Mouse (Mus musculus) heart, embryonic 12.5 days (tissue): ENCODE data around the gene Zfp386. TPM values are rescaled to one million over a fixed set of nuclear protein-coding genes. Genes with fewer than 3 reads are reported as not detected.

ENCODE experiments used
- ATAC-seq: fragments of 200-750 bp; cut with Nextera tagmentation; 2 replicates; pipeline ENCODE4 v1.8.0; 2017; ENCODE audit warnings: moderate TSS enrichment, moderate library complexity; ENCODE audit not compliant: insufficient number of reproducible peaks, low FRiP score
- H3K27ac ChIP-seq: fragments of 300-500 bp; sonication (generic); 2 replicates; pipeline ENCODE4 v1.5.1; 2016; ENCODE audit warnings: mild to moderate bottlenecking, moderate library complexity; ENCODE audit not compliant: poor library complexity, severe bottlenecking
- H3K27me3 ChIP-seq: fragments of 300-500 bp; sonication (generic); replicated peaks from 2 replicates; pipeline ENCODE4 v1.6.1; 2016; ENCODE audit warnings: mild to moderate bottlenecking, moderate library complexity
- H3K36me3 ChIP-seq: fragments of 300-500 bp; sonication (generic); 2 replicates; pipeline ENCODE4 v1.6.1; 2016; ENCODE audit warnings: mild to moderate bottlenecking, moderate library complexity
- H3K4me1 ChIP-seq: fragments of 300-500 bp; sonication (generic); replicated peaks from 2 replicates; pipeline ENCODE4 v1.6.1; 2016; ENCODE audit warnings: mild to moderate bottlenecking
- H3K4me2 ChIP-seq: fragments of 300-500 bp; sonication (generic); 2 replicates; pipeline ENCODE4 v1.6.1; 2016; ENCODE audit warnings: mild to moderate bottlenecking, moderate library complexity
- H3K4me3 ChIP-seq: fragments of 300-500 bp; sonication (generic); 2 replicates; pipeline ENCODE4 v1.5.1; 2016; ENCODE audit warnings: mild to moderate bottlenecking
- H3K9ac ChIP-seq: fragments of 300-500 bp; sonication (generic); 2 replicates; pipeline ENCODE4 v1.6.1; 2016; ENCODE audit warnings: mild to moderate bottlenecking, moderate library complexity
- H3K9me3 ChIP-seq: fragments of 300-500 bp; sonication (generic); replicated peaks from 2 replicates; pipeline ENCODE4 v1.6.1; 2016; ENCODE audit warnings: mild to moderate bottlenecking, moderate library complexity
- WGBS: fragments of 180-500 bp; shearing (Covaris S2); methylation state at CpG from one replicate; pipeline ENCODE4 v1.1.7; 2016; 5-methylcytosine and 5-hydroxymethylcytosine counted together
- polyA plus RNA-seq: library from polyadenylated mRNA; unstranded; fragments of >200 nt; fragmentation: Nextera tagmentation; extraction: Ambion mirVana; gene quantifications from 2 replicates; pipeline ENCODE4 v1.2.1, GENCODE M21; 2016

The Zfp386 gene
- polyA plus RNA-seq, 1 experiment from 2014 or later = 32.2 TPM

GRCm38 (mm10) chr12:116094765-116095555 is 47.4 kb downstream of the Zfp386 start:
- 70% methylated on average over 14 of the region's 14 CpGs for WGBS
- no peaks in the 10 kb centered on the region for H3K27me3 ChIP-seq
- no peaks in the 10 kb centered on the region for H3K9me3 ChIP-seq
- no peaks in the 10 kb centered on the region for H3K4me1 ChIP-seq
- H3K27ac ChIP-seq = no peak overlapping the region
- H3K4me3 ChIP-seq = no peak overlapping the region
- H3K36me3 ChIP-seq = no peaks in the 10 kb centered on the region
- ATAC-seq = no peak
- no peak overlapping the region for H3K9ac ChIP-seq
- H3K4me2 ChIP-seq = no peak overlapping the region

GRCm38 (mm10) chr12:116096361-116096904 is 48.9 kb downstream of the Zfp386 start:
- no peak for ATAC-seq
- no peak overlapping the region for H3K9ac ChIP-seq
- no peak overlapping the region for H3K4me3 ChIP-seq
- WGBS = 56% methylated on average over 3 of the region's 3 CpGs
- H3K4me2 ChIP-seq = no peak overlapping the region
- no peaks in the 10 kb centered on the region for H3K4me1 ChIP-seq
- no peaks in the 10 kb centered on the region for H3K36me3 ChIP-seq
- no peak overlapping the region for H3K27ac ChIP-seq
- H3K9me3 ChIP-seq = no peaks in the 10 kb centered on the region
- no peaks in the 10 kb centered on the region for H3K27me3 ChIP-seq

GRCm38 (mm10) chr12:116097166-116097565 is 49.6 kb downstream of the Zfp386 start:
- ATAC-seq = no peak
- Histone ChIP-seq H3K9ac (no peak overlapping the region), H3K27ac (no peak overlapping the region), H3K36me3 (no peaks in the 10 kb centered on the region), H3K4me1 (no peaks in the 10 kb centered on the region), H3K4me2 (no peak overlapping the region), H3K27me3 (no peaks in the 10 kb centered on the region), H3K4me3 (no peak overlapping the region), H3K9me3 (no peaks in the 10 kb centered on the region)
- WGBS = 78% methylated on average over 8 of the region's 8 CpGs

GRCm38 (mm10) chr12:116101945-116102344 is 54.4 kb downstream of the Zfp386 start:
- no peaks in the 10 kb centered on the region for H3K27me3 ChIP-seq
- no peak for ATAC-seq

GRCm38 (mm10) chr12:116109451-116110353 is 62.2 kb downstream of the Zfp386 start:
- no peak for ATAC-seq
- 67% methylated on average over 9 of the region's 9 CpGs for WGBS
- H3K4me2 ChIP-seq = no peak overlapping the region
- no peaks in the 10 kb centered on the region for H3K4me1 ChIP-seq
- H3K27ac ChIP-seq = no peak overlapping the region
- H3K36me3 ChIP-seq = no peaks in the 10 kb centered on the region
- no peaks in the 10 kb centered on the region for H3K27me3 ChIP-seq
- H3K4me3 ChIP-seq = no peak overlapping the region
- no peak overlapping the region for H3K9ac ChIP-seq
- peaks cover 14% of the 10 kb centered on the region; the same call in 1 of the 2 replicates for H3K9me3 ChIP-seq

More at GRCm38 (mm10) chr12:116101945-116102344, 54.4 kb downstream of the Zfp386 start:
- Histone ChIP-seq H3K36me3 (no peaks in the 10 kb centered on the region), H3K9ac (no peak overlapping the region), H3K4me2 (no peak overlapping the region), H3K9me3 (no peaks in the 10 kb centered on the region), H3K27ac (no peak overlapping the region), H3K4me3 (no peak overlapping the region), H3K4me1 (no peaks in the 10 kb centered on the region)
- 84% methylated on average over 2 of the region's 2 CpGs for WGBS

- H3K36me3 ChIP-seq = no peaks in the 10 kb centered on the region
- no peaks in the 10 kb centered on the region for H3K27me3 ChIP-seq
- H3K4me1 ChIP-seq = no peaks in the 10 kb centered on the region
- no peak overlapping the region for H3K4me3 ChIP-seq
- H3K27ac ChIP-seq = no peak overlapping the region
- H3K9ac ChIP-seq = no peak overlapping the region
- no peak for ATAC-seq
- 69% methylated on average over 7 of the region's 7 CpGs for WGBS
- H3K4me2 ChIP-seq = no peak overlapping the region
- H3K9me3 ChIP-seq = peaks cover 14% of the 10 kb centered on the region; the same call in 1 of the 2 replicates
Measured at GRCm38 (mm10) chr12:116111007-116111694, 63.6 kb downstream of the Zfp386 start.

Other genes with a start within 250 kb of the Zfp386 start
- 0.70 and 1.2 TPM in 2 replicates for gene Vipr2, start 30.0 kb downstream of the Zfp386 start, polyA plus RNA-seq
- gene Wdr60, start 215.3 kb downstream of the Zfp386 start, polyA plus RNA-seq = 5.0 TPM in 2 replicates
- not detected in 2 replicates for gene Gm11027, start 227.7 kb downstream of the Zfp386 start, polyA plus RNA-seq
- gene Esyt2, start 233.5 kb downstream of the Zfp386 start, polyA plus RNA-seq = 17.1 TPM in 2 replicates